Mouse (Mus musculus) forebrain, embryonic 16.5 days (tissue): ENCODE results near the gene Bmper. TPM values are rescaled to one million over a fixed set of nuclear protein-coding genes. Genes with fewer than 3 reads are reported as not detected.

Source experiments
- ATAC-seq: fragments of 200-750 bp; cut with Nextera tagmentation; 2 replicates; pipeline ENCODE4 v1.8.0; 2017; ENCODE audit warnings: mild to moderate bottlenecking, moderate library complexity
- H3K27ac ChIP-seq: fragments of 300-500 bp; sonication (generic); 2 replicates; pipeline ENCODE4 v1.5.1; 2014; ENCODE audit warnings: low read length, control low read depth
- H3K27me3 ChIP-seq: fragments of 300-500 bp; sonication (generic); replicated peaks from 2 replicates; pipeline ENCODE4 v1.6.1; 2014; ENCODE audit warnings: low read length; ENCODE audit not compliant: control insufficient read depth, insufficient read depth
- H3K36me3 ChIP-seq: fragments of 300-500 bp; sonication (generic); 2 replicates; pipeline ENCODE4 v1.6.1; 2014; ENCODE audit not compliant: control insufficient read depth, insufficient read depth
- H3K4me1 ChIP-seq: fragments of 300-500 bp; sonication (generic); replicated peaks from 2 replicates; pipeline ENCODE4 v1.6.1; 2014; ENCODE audit warnings: low read length; ENCODE audit not compliant: control insufficient read depth, insufficient read depth
- H3K4me2 ChIP-seq: fragments of 300-500 bp; sonication (generic); 2 replicates; pipeline ENCODE4 v1.6.1; 2014; ENCODE audit warnings: mild to moderate bottlenecking, low read length, control low read depth
- H3K4me3 ChIP-seq: fragments of 300-500 bp; sonication (generic); replicated peaks from 2 replicates; pipeline ENCODE4 v1.5.1; 2014; ENCODE audit warnings: mild to moderate bottlenecking, low read length, control low read depth
- H3K9ac ChIP-seq: fragments of 300-500 bp; sonication (generic); replicated peaks from 2 replicates; pipeline ENCODE4 v1.6.1; 2014; ENCODE audit warnings: low read depth, low read length, control low read depth
- H3K9me3 ChIP-seq: fragments of 300-500 bp; sonication (generic); 2 replicates; pipeline ENCODE4 v1.6.1; 2016; ENCODE audit warnings: low read length; ENCODE audit not compliant: control insufficient read depth
- WGBS: fragments of 180-500 bp; shearing (Covaris S2); extraction: QIAGEN DNeasy Blood & Tissue Kit; methylation state at CpG from one replicate; pipeline ENCODE4 v1.1.7; 2014; 5-methylcytosine and 5-hydroxymethylcytosine counted together
- polyA plus RNA-seq: library from polyadenylated mRNA; unstranded; fragments of >200 nt; fragmentation: Nextera tagmentation; extraction: Ambion mirVana; gene quantifications from 2 replicates; pipeline ENCODE4 v1.2.1, GENCODE M21; 2015

Gene Bmper
- polyA plus RNA-seq, 1 experiment from 2014 or later, result 13.6 TPM

- Histone ChIP-seq H3K36me3 (no peaks in the 10 kb centered on the region), H3K9ac (no peak overlapping the region), H3K27ac (no peak overlapping the region), H3K9me3 (no peaks in the 10 kb centered on the region), H3K4me1 (no peaks in the 10 kb centered on the region), H3K4me3 (no peak overlapping the region), H3K27me3 (no peaks in the 10 kb centered on the region), H3K4me2 (no peak overlapping the region)
- ATAC-seq, result no peak
- 67% methylated on average over 7 of the region's 7 CpGs for WGBS
Observed at GRCm38 (mm10) chr9:23447271-23447961, 224.5 kb downstream of the Bmper start.

GRCm38 (mm10) chr9:23453309-23453708 is 230.4 kb downstream of the Bmper start:
- Histone ChIP-seq H3K9me3 (no peaks in the 10 kb centered on the region), H3K36me3 (no peaks in the 10 kb centered on the region), H3K4me2 (no peak overlapping the region), H3K9ac (no peak overlapping the region), H3K27ac (no peak overlapping the region), H3K4me3 (no peak overlapping the region), H3K27me3 (no peaks in the 10 kb centered on the region), H3K4me1 (0 out of 2 replicates have a peak, but pooled peaks cover 2% of the 10 kb centered on the region)
- peak; percentile 31; the same call in 1 of the 2 replicates for ATAC-seq
- 30% methylated on average over 5 of the region's 5 CpGs for WGBS

- Histone ChIP-seq H3K4me2 (no peak overlapping the region), H3K27ac (no peak overlapping the region), H3K4me3 (no peak overlapping the region), H3K27me3 (no peaks in the 10 kb centered on the region), H3K9ac (no peak overlapping the region), H3K9me3 (no peaks in the 10 kb centered on the region), H3K4me1 (peaks cover 11% of the 10 kb centered on the region), H3K36me3 (no peaks in the 10 kb centered on the region)
- no peak for ATAC-seq
- WGBS, result 67% methylated on average over 3 of the region's 3 CpGs
Observed at GRCm38 (mm10) chr9:23457186-23457585, 234.3 kb downstream of the Bmper start.

- Histone ChIP-seq H3K9me3 (no peaks in the 10 kb centered on the region), H3K36me3 (no peaks in the 10 kb centered on the region), H3K4me3 (no peak overlapping the region), H3K27ac (no peak overlapping the region), H3K9ac (no peak overlapping the region), H3K4me1 (peaks cover 18% of the 10 kb centered on the region), H3K4me2 (no peak overlapping the region), H3K27me3 (no peaks in the 10 kb centered on the region)
- ATAC-seq, result peak; percentile 78
- WGBS, result 37% methylated on average over 4 of the region's 4 CpGs
Observed at GRCm38 (mm10) chr9:23460721-23461120, 237.8 kb downstream of the Bmper start.

GRCm38 (mm10) chr9:23462949-23463608 is 240.2 kb downstream of the Bmper start:
- H3K4me2 ChIP-seq, result no peak overlapping the region
- no peaks in the 10 kb centered on the region for H3K9me3 ChIP-seq
- H3K4me1 ChIP-seq, result peaks cover 18% of the 10 kb centered on the region
- 39% methylated on average over 3 of the region's 3 CpGs for WGBS
- ATAC-seq, result peak; percentile 91
- no peak overlapping the region; the same call in 1 of the 2 replicates for H3K27ac ChIP-seq
- H3K27me3 ChIP-seq, result no peaks in the 10 kb centered on the region
- H3K4me3 ChIP-seq, result no peak overlapping the region
- H3K36me3 ChIP-seq, result no peaks in the 10 kb centered on the region
- H3K9ac ChIP-seq, result no peak overlapping the region

GRCm38 (mm10) chr9:23464981-23465630 is 242.2 kb downstream of the Bmper start:
- no peaks in the 10 kb centered on the region for H3K9me3 ChIP-seq
- H3K27me3 ChIP-seq, result no peaks in the 10 kb centered on the region
- no peak overlapping the region for H3K9ac ChIP-seq
- ATAC-seq, result no peak
- 73% methylated on average over 7 of the region's 7 CpGs for WGBS
- H3K27ac ChIP-seq, result no peak overlapping the region
- H3K36me3 ChIP-seq, result no peaks in the 10 kb centered on the region
- no peak overlapping the region for H3K4me2 ChIP-seq
- peaks cover 18% of the 10 kb centered on the region for H3K4me1 ChIP-seq
- no peak overlapping the region for H3K4me3 ChIP-seq

- Histone ChIP-seq H3K4me2 (no peak overlapping the region), H3K27me3 (no peaks in the 10 kb centered on the region), H3K27ac (no peak overlapping the region), H3K36me3 (no peaks in the 10 kb centered on the region), H3K4me1 (no peaks in the 10 kb centered on the region), H3K9me3 (no peaks in the 10 kb centered on the region), H3K9ac (no peak overlapping the region), H3K4me3 (no peak overlapping the region)
- WGBS, result 86% methylated on average over 1 of the region's 1 CpGs
- no peak for ATAC-seq
Observed at GRCm38 (mm10) chr9:23469886-23470285, 247.0 kb downstream of the Bmper start.

- no peaks in the 10 kb centered on the region for H3K36me3 ChIP-seq
- no peak overlapping the region for H3K9ac ChIP-seq
- ATAC-seq, result no peak
- no peak overlapping the region for H3K4me2 ChIP-seq
- H3K27ac ChIP-seq, result no peak overlapping the region
- no peaks in the 10 kb centered on the region for H3K27me3 ChIP-seq
- no peak overlapping the region for H3K4me3 ChIP-seq
- WGBS, result 84% methylated on average over 4 of the region's 4 CpGs
- H3K9me3 ChIP-seq, result no peaks in the 10 kb centered on the region
- H3K4me1 ChIP-seq, result no peaks in the 10 kb centered on the region; the same call in 1 of the 2 replicates
Observed at GRCm38 (mm10) chr9:23485851-23486250, 263.0 kb downstream of the Bmper start.

GRCm38 (mm10) chr9:23486725-23487378 is 264.0 kb downstream of the Bmper start:
- ATAC-seq, result peak; percentile 94
- peak overlapping the region; percentile 26; the same call in 1 of the 2 replicates for H3K27ac ChIP-seq
- no peak overlapping the region for H3K9ac ChIP-seq
- H3K9me3 ChIP-seq, result no peaks in the 10 kb centered on the region
- WGBS, result 6% methylated on average over 5 of the region's 5 CpGs
- H3K4me2 ChIP-seq, result no peak overlapping the region
- H3K36me3 ChIP-seq, result no peaks in the 10 kb centered on the region
- no peaks in the 10 kb centered on the region for H3K27me3 ChIP-seq
- no peaks in the 10 kb centered on the region; the same call in 1 of the 2 replicates for H3K4me1 ChIP-seq
- H3K4me3 ChIP-seq, result no peak overlapping the region
